Mouse (Mus musculus) hindbrain, embryonic 15.5 days (tissue): ENCODE data around the gene Gys2. TPM values are rescaled to one million over a fixed set of nuclear protein-coding genes. Genes with fewer than 3 reads are reported as not detected.

Source experiments
- ATAC-seq: fragments of 200-750 bp; cut with Nextera tagmentation; 2 replicates; pipeline ENCODE4 v1.8.0; 2017; ENCODE audit warnings: low read depth, moderate number of reproducible peaks, moderate TSS enrichment; ENCODE audit not compliant: low FRiP score
- H3K27ac ChIP-seq: fragments of 300-500 bp; sonication (generic); replicated peaks from 2 replicates; pipeline ENCODE4 v1.5.1; 2015; ENCODE audit warnings: mild to moderate bottlenecking, inconsistent platforms
- H3K27me3 ChIP-seq: fragments of 300-500 bp; sonication (generic); 2 replicates; pipeline ENCODE4 v1.6.1; 2015; ENCODE audit warnings: control low read depth, inconsistent platforms
- H3K36me3 ChIP-seq: fragments of 300-500 bp; sonication (generic); 2 replicates; pipeline ENCODE4 v1.6.1; 2015; ENCODE audit warnings: control low read depth, inconsistent platforms
- H3K4me1 ChIP-seq: fragments of 300-500 bp; sonication (generic); replicated peaks from 2 replicates; pipeline ENCODE4 v1.6.1; 2015; ENCODE audit warnings: control low read depth, inconsistent platforms
- H3K4me2 ChIP-seq: fragments of 300-500 bp; sonication (generic); 2 replicates; pipeline ENCODE4 v1.6.1; 2015; ENCODE audit warnings: moderate library complexity, mild to moderate bottlenecking, inconsistent platforms
- H3K4me3 ChIP-seq: fragments of 300-500 bp; sonication (generic); 2 replicates; pipeline ENCODE4 v1.5.1; 2015; ENCODE audit warnings: mild to moderate bottlenecking, inconsistent platforms
- H3K9ac ChIP-seq: fragments of 300-500 bp; sonication (generic); 2 replicates; pipeline ENCODE4 v1.6.1; 2015; ENCODE audit warnings: inconsistent platforms
- H3K9me3 ChIP-seq: fragments of 300-500 bp; sonication (generic); 2 replicates; pipeline ENCODE4 v1.6.1; 2016; ENCODE audit warnings: control low read depth, inconsistent platforms
- WGBS: fragments of 180-500 bp; shearing (Covaris S2); methylation state at CpG from one replicate; pipeline ENCODE4 v1.1.7; 2015; 5-methylcytosine and 5-hydroxymethylcytosine counted together
- polyA plus RNA-seq: library from polyadenylated mRNA; unstranded; fragments of >200 nt; fragmentation: Nextera tagmentation; extraction: Ambion mirVana; gene quantifications from 2 replicates; pipeline ENCODE4 v1.2.1, GENCODE M21; 2015

Gys2 gene
- polyA plus RNA-seq, 1 experiment from 2014 or later = not detected

DNA sequence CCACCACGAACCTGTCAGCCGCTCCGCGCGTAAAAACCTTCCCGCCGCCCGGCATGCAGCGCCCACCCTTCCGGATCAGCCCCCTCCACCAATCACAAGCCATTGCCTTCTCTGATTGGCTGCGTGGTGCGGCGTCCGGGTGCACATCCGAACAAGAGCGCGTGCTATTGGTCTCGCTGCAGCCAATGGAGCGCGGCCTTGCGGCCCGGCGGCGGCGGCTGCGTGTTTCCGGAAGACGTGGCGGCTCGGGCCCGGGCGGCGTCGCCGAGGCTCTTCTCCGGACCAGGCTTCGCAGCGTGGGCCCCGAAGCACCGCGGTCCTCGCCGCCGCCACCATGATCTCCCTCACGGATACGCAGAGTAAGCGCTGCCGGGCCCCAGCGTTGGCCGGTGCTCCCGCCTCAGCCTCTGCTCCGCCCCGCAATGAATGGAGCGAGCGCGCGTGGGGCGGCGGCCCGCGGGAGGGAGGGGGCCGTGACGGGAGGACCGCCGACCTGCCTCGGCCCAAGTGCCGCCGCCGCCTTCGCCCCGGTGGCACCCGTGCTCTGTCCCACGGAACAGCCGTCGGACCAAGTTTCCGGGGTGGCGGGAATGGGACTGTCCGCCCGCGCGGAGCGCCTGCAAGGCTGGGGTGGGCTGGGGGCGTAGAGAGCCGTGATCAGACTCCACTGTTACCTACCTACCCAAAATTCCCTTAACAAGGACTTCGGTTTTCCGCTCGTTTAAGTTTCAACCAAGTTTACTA is 85.7 kb downstream of the Gys2 start, which contains the start of the genes Recql and Golt1b:
Recql (minus strand) TSS at position 77 of the 744 bp plus-strand sequence.
Golt1b (plus strand) TSS at position 211 of the 744 bp plus-strand sequence.
- WGBS = under 1% methylated on average over 84 of the region's 87 CpGs
- H3K9ac ChIP-seq = peak within 1 kb of the TSS; percentile 83
- peak within 1 kb of the TSS; percentile 99 for H3K4me3 ChIP-seq
- peaks cover 25% of the 10 kb centered on the region for H3K4me1 ChIP-seq
- ATAC-seq = peak; percentile 100
- no peaks in the 10 kb centered on the region for H3K9me3 ChIP-seq
- no peaks in the 10 kb centered on the region for H3K27me3 ChIP-seq
- H3K27ac ChIP-seq = peak within 1 kb of the TSS; percentile 62
- peak within 1 kb of the TSS; percentile 80 for H3K4me2 ChIP-seq
- H3K36me3 ChIP-seq = no peaks in the 10 kb centered on the region

DNA sequence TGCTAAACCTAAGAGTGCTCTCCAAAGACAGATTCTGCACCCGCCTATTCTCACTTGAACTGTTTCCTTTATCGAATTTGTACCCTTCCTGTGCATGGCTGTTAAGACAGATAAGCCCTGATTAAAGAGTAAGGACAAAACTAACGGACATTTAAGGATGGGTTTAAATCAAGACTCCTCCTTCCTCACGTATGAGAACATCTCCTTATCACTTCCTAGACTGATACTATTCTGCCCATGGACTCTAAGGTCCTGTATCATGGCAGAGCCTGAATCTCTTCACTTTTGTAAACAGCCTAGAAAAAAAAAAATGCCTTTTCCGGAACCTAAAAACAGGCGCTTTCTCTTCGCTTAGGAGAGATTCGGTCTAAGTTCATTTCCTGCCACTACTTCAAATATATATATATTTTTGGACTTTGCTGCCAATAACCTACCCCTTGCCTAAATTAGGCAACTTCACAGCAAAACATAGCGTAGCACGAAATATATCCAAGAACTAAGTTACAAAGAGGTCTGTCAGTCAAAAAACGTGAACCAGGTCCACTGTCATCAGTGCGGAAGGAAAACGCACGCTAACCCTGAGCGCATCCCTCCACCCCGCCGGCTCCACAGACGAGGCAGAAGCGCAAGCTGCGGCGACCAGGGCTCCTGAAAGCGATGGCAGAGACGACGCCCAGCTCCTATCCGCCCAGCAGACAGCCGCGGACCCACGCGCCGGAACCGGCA is 86.5 kb downstream of the Gys2 start:
- peak overlapping the region; percentile 99 for H3K4me3 ChIP-seq
- no peaks in the 10 kb centered on the region for H3K27me3 ChIP-seq
- WGBS = 7% methylated on average over 31 of the region's 31 CpGs
- H3K27ac ChIP-seq = peak overlapping the region; percentile 58
- no peaks in the 10 kb centered on the region for H3K9me3 ChIP-seq
- H3K36me3 ChIP-seq = no peaks in the 10 kb centered on the region
- H3K9ac ChIP-seq = peak overlapping the region; percentile 83
- peak overlapping the region; percentile 80 for H3K4me2 ChIP-seq
- H3K4me1 ChIP-seq = peaks cover 25% of the 10 kb centered on the region
- peak; percentile 91 for ATAC-seq

DNA sequence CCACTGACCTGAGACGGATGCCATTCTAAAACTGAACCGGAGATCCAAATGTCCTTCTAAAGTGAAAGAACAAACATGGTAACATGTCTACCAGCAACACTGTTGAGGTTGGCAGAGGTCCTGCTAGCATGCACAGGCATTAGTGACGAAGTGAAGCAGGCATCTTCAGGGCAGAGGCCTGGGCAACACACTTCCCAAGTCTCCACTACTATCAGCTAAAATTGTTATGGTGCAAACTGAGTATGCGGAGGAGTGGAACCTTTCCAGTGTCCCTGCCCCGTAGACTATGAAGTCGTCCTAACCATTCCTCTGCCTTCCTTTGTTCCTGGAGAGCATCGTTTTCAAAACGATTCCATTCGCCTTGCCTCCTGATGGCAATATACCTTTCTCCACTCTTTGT is 88.4 kb downstream of the Gys2 start:
- no peak overlapping the region for H3K4me2 ChIP-seq
- H3K4me1 ChIP-seq = peaks cover 25% of the 10 kb centered on the region
- no peaks in the 10 kb centered on the region for H3K36me3 ChIP-seq
- H3K9me3 ChIP-seq = no peaks in the 10 kb centered on the region
- 93% methylated on average over 9 of the region's 9 CpGs for WGBS
- H3K9ac ChIP-seq = no peak overlapping the region
- H3K27me3 ChIP-seq = no peaks in the 10 kb centered on the region
- no peak for ATAC-seq
- no peak overlapping the region for H3K27ac ChIP-seq
- H3K4me3 ChIP-seq = no peak overlapping the region

- Histone ChIP-seq H3K4me1 (peaks cover 7% of the 10 kb centered on the region), H3K27me3 (no peaks in the 10 kb centered on the region), H3K4me2 (no peak overlapping the region), H3K4me3 (no peak overlapping the region), H3K9ac (no peak overlapping the region), H3K9me3 (no peaks in the 10 kb centered on the region), H3K27ac (no peak overlapping the region), H3K36me3 (peaks cover under 1% of the 10 kb centered on the region; the same call in 1 of the 2 replicates)
- no peak for ATAC-seq
- WGBS = 92% methylated on average over 7 of the region's 7 CpGs
These were observed 91.3 kb downstream of the Gys2 start for GRCm38 (mm10) chr6:142381615-142382014.

- no peak overlapping the region for H3K27ac ChIP-seq
- H3K4me2 ChIP-seq = no peak overlapping the region
- no peak overlapping the region for H3K9ac ChIP-seq
- H3K27me3 ChIP-seq = no peaks in the 10 kb centered on the region
- whole genome bisulfite sequencing = 86% methylated on average over 6 of the region's 6 CpGs
- no peak overlapping the region for H3K4me3 ChIP-seq
- no peaks in the 10 kb centered on the region for H3K4me1 ChIP-seq
- H3K36me3 ChIP-seq = peaks cover 4% of the 10 kb centered on the region; the same call in 1 of the 2 replicates
- no peak for ATAC-seq
- no peaks in the 10 kb centered on the region for H3K9me3 ChIP-seq
These were observed 92.9 kb downstream of the Gys2 start for GRCm38 (mm10) chr6:142379961-142380360.

DNA sequence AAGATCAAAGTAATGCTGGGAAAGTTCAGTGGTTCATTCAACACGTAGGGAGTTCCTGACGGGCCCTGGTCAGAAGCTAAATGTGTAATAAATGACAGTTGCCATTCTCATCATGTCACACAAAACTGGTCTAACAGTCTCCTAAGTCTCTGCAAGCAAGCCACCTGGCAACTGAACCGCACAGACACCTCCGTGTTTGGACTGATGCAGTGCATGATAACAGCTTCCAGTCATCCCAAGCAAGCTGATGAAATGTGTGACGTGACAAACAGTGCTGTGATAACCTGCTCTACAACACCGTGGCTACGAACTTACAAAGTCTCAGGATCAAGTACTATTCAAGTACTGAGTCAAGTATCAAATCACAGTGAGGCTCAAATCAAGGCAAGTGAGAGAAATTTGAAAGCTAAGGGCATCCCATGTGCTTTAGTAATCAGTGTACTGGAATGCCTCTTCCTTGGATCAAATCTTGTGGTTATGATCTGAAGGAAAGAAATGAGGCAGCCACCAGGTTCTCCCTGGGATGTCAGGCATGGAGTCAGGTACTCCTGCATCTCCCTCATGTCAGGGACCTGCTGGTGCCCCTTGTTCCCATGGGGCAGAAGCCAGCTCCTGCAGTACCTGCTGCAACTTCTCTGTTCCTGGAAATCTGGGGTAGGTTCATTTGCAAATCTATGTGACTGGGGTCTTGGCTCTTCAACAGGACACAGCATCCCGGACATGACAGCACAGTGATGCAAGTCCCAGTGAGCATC is 94.2 kb downstream of the Gys2 start:
- H3K4me3 ChIP-seq = no peak overlapping the region
- H3K4me2 ChIP-seq = no peak overlapping the region
- no peaks in the 10 kb centered on the region for H3K27me3 ChIP-seq
- H3K9me3 ChIP-seq = no peaks in the 10 kb centered on the region
- peaks cover 9% of the 10 kb centered on the region; the same call in 1 of the 2 replicates for H3K36me3 ChIP-seq
- 89% methylated on average over 8 of the region's 8 CpGs for WGBS
- no peak overlapping the region for H3K9ac ChIP-seq
- ATAC-seq = no peak
- H3K27ac ChIP-seq = no peak overlapping the region
- H3K4me1 ChIP-seq = no peaks in the 10 kb centered on the region

- H3K27me3 ChIP-seq = no peaks in the 10 kb centered on the region
- ATAC-seq = no peak
- peaks cover 15% of the 10 kb centered on the region; the same call in 1 of the 2 replicates for H3K36me3 ChIP-seq
- WGBS = 78% methylated on average over 1 of the region's 1 CpGs
- no peak overlapping the region for H3K27ac ChIP-seq
- no peaks in the 10 kb centered on the region for H3K9me3 ChIP-seq
- H3K4me1 ChIP-seq = no peaks in the 10 kb centered on the region
- H3K4me3 ChIP-seq = no peak overlapping the region
- H3K4me2 ChIP-seq = no peak overlapping the region
- H3K9ac ChIP-seq = no peak overlapping the region
These were observed 95.8 kb downstream of the Gys2 start for GRCm38 (mm10) chr6:142377081-142377480.

Other genes starting within 250 kb of the Gys2 start
- gene Iapp, start 174.7 kb downstream of the Gys2 start, polyA plus RNA-seq = 0.52 TPM in 1 of 2 replicates, not detected in the other
- 0.40 and 0.50 TPM in 2 replicates for gene Slco1a5, start 150.1 kb downstream of the Gys2 start, polyA plus RNA-seq
- gene Pyroxd1, start 127.5 kb downstream of the Gys2 start, polyA plus RNA-seq = 17.8 and 18.4 TPM in 2 replicates
- 22.2 and 23.9 TPM in 2 replicates for gene Recql, start 86.0 kb downstream of the Gys2 start, polyA plus RNA-seq
- gene Golt1b, start 85.9 kb downstream of the Gys2 start, polyA plus RNA-seq = 71.4 and 77.5 TPM in 2 replicates
- 3.0 and 4.7 TPM in 2 replicates for gene Spx, start 59.7 kb downstream of the Gys2 start, polyA plus RNA-seq
- gene Ldhb, start 34.8 kb upstream of the Gys2 start, polyA plus RNA-seq = 477 and 483 TPM in 2 replicates
- gene Kcnj8, start 98.5 kb upstream of the Gys2 start, polyA plus RNA-seq = 12.5 and 13.6 TPM in 2 replicates
- 3.3 and 3.4 TPM in 2 replicates for gene Abcc9, start 229.2 kb upstream of the Gys2 start, polyA plus RNA-seq